Mouse (Mus musculus) brain, embryonic 14.5 days (tissue): Measurements from ENCODE around the gene Plekhg1.

Experiments used
- CTCF ChIP-seq: fragments of 200-500 bp; IDR thresholded peaks from 2 replicates; pipeline ENCODE4 v1.5.1; 2012; ENCODE audit warnings: inconsistent platforms, mild to moderate bottlenecking, moderate library complexity, borderline replicate concordance; ENCODE audit not compliant: insufficient read depth, insufficient read length; ENCODE audit errors: extremely low read depth
- POLR2A ChIP-seq: fragments of 200-500 bp; IDR thresholded peaks from 2 replicates; pipeline ENCODE4 v1.6.1; 2012; ENCODE audit warnings: mild to moderate bottlenecking, inconsistent platforms, borderline replicate concordance; ENCODE audit not compliant: poor library complexity, insufficient read depth, insufficient read length, severe bottlenecking; ENCODE audit errors: extremely low read depth

- TF ChIP-seq CTCF (no peak), POLR2A (no peak)
Observed at GRCm38 (mm10) chr10:3852733-3853132, 112.6 kb downstream of the Plekhg1 start.
